Mouse (Mus musculus): ENCODE measurements around the gene Fgf11. TPM values are rescaled to one million over a fixed set of nuclear protein-coding genes. Genes with fewer than 3 reads are reported as not detected.

The Fgf11 gene
- polyA plus RNA-seq, 1 experiment from 2014 or later, result 0.73 TPM

- H3K27me3 ChIP-seq (ENCODE audit: poor library complexity, severe bottlenecking), result peaks cover 52% of the 10 kb centered on the region
- 2% methylated on average over 4 of the region's 4 CpGs for WGBS
- peaks cover 31% of the 10 kb centered on the region for H3K36me3 ChIP-seq (replicated peaks)
- H3K4me1 ChIP-seq, result peaks cover 66% of the 10 kb centered on the region
- DNase-seq (ENCODE audit: extremely low spot score, low spot score), result no peak
- H3K4me3 ChIP-seq, result peak overlapping the region; percentile 75
- H3K9me3 ChIP-seq, result no peaks in the 10 kb centered on the region
- peak overlapping the region; percentile 87 for H3K27ac ChIP-seq
Measured at GRCm38 (mm10) chr11:69835966-69836335, 34.3 kb upstream of the Fgf11 start.

- Histone ChIP-seq H3K4me1 (peaks cover 69% of the 10 kb centered on the region), H3K4me3 (peak overlapping the region; percentile 75), H3K27ac (peak overlapping the region; percentile 87), H3K36me3 (replicated peaks) (peaks cover 33% of the 10 kb centered on the region), H3K27me3 (ENCODE audit: poor library complexity, severe bottlenecking) (peaks cover 52% of the 10 kb centered on the region), H3K9me3 (no peaks in the 10 kb centered on the region)
- WGBS, result 2% methylated on average over 9 of the region's 9 CpGs
- DNase-seq (ENCODE audit: extremely low spot score, low spot score), result peak; percentile 59
Measured at GRCm38 (mm10) chr11:69835326-69835965, 33.8 kb upstream of the Fgf11 start.

GRCm38 (mm10) chr11:69834001-69834549 is 32.4 kb upstream of the Fgf11 start:
- Histone ChIP-seq H3K4me1 (peaks cover 66% of the 10 kb centered on the region), H3K27me3 (ENCODE audit: poor library complexity, severe bottlenecking) (peaks cover 52% of the 10 kb centered on the region)

GRCm38 (mm10) chr11:69833554-69833953 is 31.9 kb upstream of the Fgf11 start:
- peak overlapping the region; percentile 75 for H3K4me3 ChIP-seq
- no peaks in the 10 kb centered on the region for H3K9me3 ChIP-seq
- H3K27me3 ChIP-seq (ENCODE audit: poor library complexity, severe bottlenecking), result peaks cover 52% of the 10 kb centered on the region
- peaks cover 42% of the 10 kb centered on the region for H3K36me3 ChIP-seq (replicated peaks)
- peaks cover 66% of the 10 kb centered on the region for H3K4me1 ChIP-seq
- peak overlapping the region; percentile 87 for H3K27ac ChIP-seq
- DNase-seq (ENCODE audit: extremely low spot score, low spot score), result no peak
- WGBS, result 63% methylated on average over 8 of the region's 8 CpGs

More at GRCm38 (mm10) chr11:69834001-69834549, 32.4 kb upstream of the Fgf11 start:
- Histone ChIP-seq H3K9me3 (no peaks in the 10 kb centered on the region), H3K27ac (peak overlapping the region; percentile 87), H3K36me3 (replicated peaks) (peaks cover 37% of the 10 kb centered on the region), H3K4me3 (peak overlapping the region; percentile 75)
- WGBS, result 6% methylated on average over 44 of the region's 48 CpGs
- no peak for DNase-seq (ENCODE audit: extremely low spot score, low spot score)

- Histone ChIP-seq H3K9me3 (peaks cover 7% of the 10 kb centered on the region; the same call in 1 of the 2 replicates), H3K4me1 (peaks cover 31% of the 10 kb centered on the region), H3K27ac (peak overlapping the region; percentile 35; the same call in 1 of the 2 replicates), H3K27me3 (ENCODE audit: poor library complexity, severe bottlenecking) (peaks cover 20% of the 10 kb centered on the region), H3K4me3 (no peak overlapping the region), H3K36me3 (replicated peaks) (peaks cover 86% of the 10 kb centered on the region)
- WGBS, result 75% methylated on average over 5 of the region's 5 CpGs
- DNase-seq (ENCODE audit: extremely low spot score, low spot score), result no peak
Measured at GRCm38 (mm10) chr11:69828832-69829231, 27.2 kb upstream of the Fgf11 start.

GRCm38 (mm10) chr11:69823456-69823855 is 21.8 kb upstream of the Fgf11 start:
- DNase-seq (ENCODE audit: extremely low spot score, low spot score), result no peak
- H3K9me3 ChIP-seq, result peaks cover 7% of the 10 kb centered on the region; the same call in 1 of the 2 replicates
- H3K27ac ChIP-seq, result no peak overlapping the region
- peaks cover 7% of the 10 kb centered on the region; the same call in 1 of the 2 replicates for H3K4me1 ChIP-seq
- no peaks in the 10 kb centered on the region for H3K27me3 ChIP-seq (ENCODE audit: poor library complexity, severe bottlenecking)
- 78% methylated on average over 2 of the region's 2 CpGs for WGBS
- no peak overlapping the region for H3K4me3 ChIP-seq
- H3K36me3 ChIP-seq (replicated peaks), result peaks cover 50% of the 10 kb centered on the region

GRCm38 (mm10) chr11:69822080-69822479 is 20.4 kb upstream of the Fgf11 start, which contains the start of gene Spem1:
Gene Spem1 (minus strand): TSS chr11:69822180.
- peaks cover 17% of the 10 kb centered on the region for H3K9me3 ChIP-seq
- H3K27me3 ChIP-seq (ENCODE audit: poor library complexity, severe bottlenecking), result no peaks in the 10 kb centered on the region
- H3K27ac ChIP-seq, result no peak within 1 kb of the TSS
- DNase-seq (ENCODE audit: extremely low spot score, low spot score), result no peak
- no peak within 1 kb of the TSS for H3K4me3 ChIP-seq
- peaks cover 7% of the 10 kb centered on the region; the same call in 1 of the 2 replicates for H3K4me1 ChIP-seq
- 90% methylated on average over 3 of the region's 3 CpGs for WGBS
- H3K36me3 ChIP-seq (replicated peaks), result peaks cover 36% of the 10 kb centered on the region

- no peak overlapping the region for H3K4me3 ChIP-seq
- no peaks in the 10 kb centered on the region for H3K27me3 ChIP-seq (ENCODE audit: poor library complexity, severe bottlenecking)
- H3K9me3 ChIP-seq, result peaks cover 19% of the 10 kb centered on the region
- peaks cover 5% of the 10 kb centered on the region for H3K36me3 ChIP-seq (replicated peaks)
- no peaks in the 10 kb centered on the region for H3K4me1 ChIP-seq
- no peak for DNase-seq (ENCODE audit: extremely low spot score, low spot score)
- no peak overlapping the region for H3K27ac ChIP-seq
- 95% methylated on average over 8 of the region's 8 CpGs for WGBS
Measured at GRCm38 (mm10) chr11:69818871-69819270, 17.2 kb upstream of the Fgf11 start.

GRCm38 (mm10) chr11:69818365-69818764 is 16.7 kb upstream of the Fgf11 start, which contains the start of gene Spem2:
Gene Spem2 (minus strand): TSS chr11:69818465.
- Histone ChIP-seq H3K36me3 (replicated peaks) (no peaks in the 10 kb centered on the region), H3K27me3 (ENCODE audit: poor library complexity, severe bottlenecking) (no peaks in the 10 kb centered on the region), H3K4me1 (no peaks in the 10 kb centered on the region), H3K9me3 (peaks cover 19% of the 10 kb centered on the region), H3K4me3 (no peak within 1 kb of the TSS), H3K27ac (no peak within 1 kb of the TSS)
- DNase-seq (ENCODE audit: extremely low spot score, low spot score), result no peak
- WGBS, result 80% methylated on average over 2 of the region's 2 CpGs

- Histone ChIP-seq H3K4me3 (no peak overlapping the region), H3K27me3 (ENCODE audit: poor library complexity, severe bottlenecking) (no peaks in the 10 kb centered on the region), H3K27ac (no peak overlapping the region), H3K36me3 (replicated peaks) (no peaks in the 10 kb centered on the region), H3K9me3 (peaks cover 19% of the 10 kb centered on the region), H3K4me1 (no peaks in the 10 kb centered on the region)
- no peak for DNase-seq (ENCODE audit: extremely low spot score, low spot score)
- 95% methylated on average over 12 of the region's 12 CpGs for WGBS
Measured at GRCm38 (mm10) chr11:69816520-69816919, 14.9 kb upstream of the Fgf11 start.

- H3K4me3 ChIP-seq, result no peak within 1 kb of the TSS
- no peak within 1 kb of the TSS for H3K27ac ChIP-seq
- 65% methylated on average over 10 of the region's 10 CpGs for WGBS
- DNase-seq (ENCODE audit: extremely low spot score, low spot score), result no peak
- H3K27me3 ChIP-seq (ENCODE audit: poor library complexity, severe bottlenecking), result no peaks in the 10 kb centered on the region
- H3K4me1 ChIP-seq, result no peaks in the 10 kb centered on the region
- H3K36me3 ChIP-seq (replicated peaks), result no peaks in the 10 kb centered on the region
- H3K9me3 ChIP-seq, result peaks cover 19% of the 10 kb centered on the region
Measured at GRCm38 (mm10) chr11:69815155-69815554, 13.5 kb upstream of the Fgf11 start, which contains the start of gene Gm39566. Gene Gm39566 (minus strand): TSS chr11:69815298.

- H3K4me3 ChIP-seq, result no peak overlapping the region
- H3K9me3 ChIP-seq, result peaks cover 5% of the 10 kb centered on the region; the same call in 1 of the 2 replicates
- H3K4me1 ChIP-seq, result peaks cover 4% of the 10 kb centered on the region; the same call in 1 of the 2 replicates
- no peak overlapping the region for H3K27ac ChIP-seq
- H3K27me3 ChIP-seq (ENCODE audit: poor library complexity, severe bottlenecking), result peaks cover 28% of the 10 kb centered on the region
- no peaks in the 10 kb centered on the region for H3K36me3 ChIP-seq (replicated peaks)
- no peak for DNase-seq (ENCODE audit: extremely low spot score, low spot score)
Measured at GRCm38 (mm10) chr11:69810280-69810679, 8.6 kb upstream of the Fgf11 start.

- DNase-seq (ENCODE audit: extremely low spot score, low spot score), result no peak
- Histone ChIP-seq H3K27me3 (ENCODE audit: poor library complexity, severe bottlenecking) (peaks cover 55% of the 10 kb centered on the region), H3K9me3 (peaks cover 5% of the 10 kb centered on the region; the same call in 1 of the 2 replicates), H3K36me3 (replicated peaks) (no peaks in the 10 kb centered on the region), H3K27ac (no peak overlapping the region), H3K4me1 (peaks cover 30% of the 10 kb centered on the region), H3K4me3 (no peak overlapping the region)
- 85% methylated on average over 2 of the region's 2 CpGs for whole genome bisulfite sequencing
Measured at GRCm38 (mm10) chr11:69807641-69808040, 6.0 kb upstream of the Fgf11 start.
